Mouse (Mus musculus): ENCODE data around the gene Rassf4.
A peak's percentile ranks its signal among the peaks of the same experiment; 100 is the strongest.

The Rassf4 gene

GRCm38 (mm10) chr6:116670144-116670543, 3.6 kb downstream of the Rassf4 start:
- DNase-seq: peak; percentile 23 to 25

GRCm38 (mm10) chr6:116668682-116669470, 4.9 kb downstream of the Rassf4 start:
- no peak for DNase-seq

- no peak for DNase-seq
Measured at GRCm38 (mm10) chr6:116667382-116667781, 6.4 kb downstream of the Rassf4 start.

GRCm38 (mm10) chr6:116666892-116667291, 6.9 kb downstream of the Rassf4 start:
- DNase-seq: no peak

GRCm38 (mm10) chr6:116666085-116666750, 7.5 kb downstream of the Rassf4 start:
- DNase-seq: no peak

GRCm38 (mm10) chr6:116664830-116665229, 8.9 kb downstream of the Rassf4 start:
- no peak for DNase-seq

- no peak for DNase-seq
Measured at GRCm38 (mm10) chr6:116664031-116664430, 9.7 kb downstream of the Rassf4 start.

- DNase-seq: no peak
Measured at GRCm38 (mm10) chr6:116663364-116663763, 10.4 kb downstream of the Rassf4 start.

GRCm38 (mm10) chr6:116653684-116654454, 19.9 kb downstream of the Rassf4 start:
- DNase-seq: peak; percentile 48 to 70

GRCm38 (mm10) chr6:116653191-116653590, 20.6 kb downstream of the Rassf4 start:
- no peak for DNase-seq

- DNase-seq: peak; percentile 18 to 39
Measured at GRCm38 (mm10) chr6:116651437-116652118, 22.2 kb downstream of the Rassf4 start.

- no peak for DNase-seq
Measured at GRCm38 (mm10) chr6:116650406-116650805, 23.3 kb downstream of the Rassf4 start, which contains the start of gene Depp1. Gene Depp1, plus strand, starts transcription at chr6:116650609.

GRCm38 (mm10) chr6:116649811-116650210, 23.9 kb downstream of the Rassf4 start:
- no peak for DNase-seq

- peak; percentile 43 to 58 for DNase-seq
Measured at GRCm38 (mm10) chr6:116647763-116648162, 26.0 kb downstream of the Rassf4 start.

- no peak for DNase-seq
Measured at GRCm38 (mm10) chr6:116644335-116644734, 29.4 kb downstream of the Rassf4 start.

GRCm38 (mm10) chr6:116643881-116644280, 29.9 kb downstream of the Rassf4 start:
- DNase-seq: no peak

GRCm38 (mm10) chr6:116642942-116643341, 30.8 kb downstream of the Rassf4 start:
- DNase-seq: no peak

GRCm38 (mm10) chr6:116639663-116640062, 34.1 kb downstream of the Rassf4 start:
- DNase-seq: no peak

- no peak for DNase-seq
Measured at GRCm38 (mm10) chr6:116638871-116639270, 34.9 kb downstream of the Rassf4 start.

- DNase-seq: no peak
Measured at GRCm38 (mm10) chr6:116637496-116637895, 36.3 kb downstream of the Rassf4 start.

- DNase-seq: no peak
Measured at GRCm38 (mm10) chr6:116636581-116637235, 37.0 kb downstream of the Rassf4 start.
